Mouse (Mus musculus) thymus, postnatal 0 days (tissue): ENCODE data around the gene Tagln2. TPM values are rescaled to one million over a fixed set of nuclear protein-coding genes. Genes with fewer than 3 reads are reported as not detected.

ENCODE experiments used
- DNase-seq: peaks from one replicate; pipeline ENCODE4 v3.0.0-alpha.2; 2015; ENCODE audit warnings: low spot score
- polyA plus RNA-seq: library from polyadenylated mRNA; unstranded; fragments of >200 nt; fragmentation: Nextera tagmentation; extraction: Ambion mirVana; gene quantifications from 2 replicates; pipeline ENCODE4 v1.2.1, GENCODE M21; 2015

Gene Tagln2
- polyA plus RNA-seq, 1 experiment from 2014 or later, result 151 TPM

DNA sequence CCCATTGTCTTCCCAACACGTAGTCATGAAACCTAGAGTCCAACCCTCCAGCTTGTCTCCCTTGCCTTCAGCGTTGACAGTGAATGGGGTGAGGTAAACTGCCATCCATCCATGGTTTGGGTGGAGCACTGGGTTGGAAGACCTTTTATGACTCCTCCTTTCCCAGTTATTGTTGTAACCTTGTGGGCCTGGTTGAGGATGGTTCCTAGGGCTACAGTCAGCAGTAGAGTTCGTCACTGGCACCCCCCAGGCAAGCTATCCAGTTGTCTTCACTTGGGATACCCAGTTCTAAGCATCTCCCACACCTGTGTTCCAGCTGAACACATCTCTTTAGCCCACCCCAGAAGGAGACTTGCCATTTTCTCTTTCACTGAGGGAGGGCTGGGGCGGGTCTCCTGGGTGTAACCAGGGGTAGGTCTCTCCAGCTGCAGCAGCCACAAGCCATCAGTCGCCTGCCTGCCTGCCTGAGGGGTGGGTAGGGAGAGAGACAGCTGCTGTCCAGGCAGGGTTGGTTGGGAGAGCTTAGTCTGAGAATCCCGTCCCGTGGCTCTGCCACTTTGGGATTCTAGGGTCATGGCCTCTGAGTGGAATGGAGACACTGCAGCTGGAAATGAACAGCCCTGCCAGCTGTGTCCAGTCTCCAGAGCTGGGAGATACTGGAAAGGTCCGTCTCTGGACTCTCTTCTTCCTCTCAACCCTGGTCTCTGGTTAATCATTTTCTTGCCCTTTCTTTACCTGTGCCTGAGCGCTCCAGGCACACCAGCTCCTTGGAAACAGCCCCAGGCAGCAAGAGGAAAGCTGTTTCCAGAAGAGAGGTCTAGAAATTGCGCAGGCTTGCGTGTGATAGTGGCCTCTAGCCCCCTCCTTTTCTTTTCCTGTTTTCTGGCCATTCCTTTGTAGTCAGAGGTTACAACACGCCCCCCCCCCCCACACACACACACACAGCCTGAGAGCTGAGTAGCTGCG is 2.6 kb downstream of the Tagln2 start:
- peak; percentile 34 for DNase-seq

DNA sequence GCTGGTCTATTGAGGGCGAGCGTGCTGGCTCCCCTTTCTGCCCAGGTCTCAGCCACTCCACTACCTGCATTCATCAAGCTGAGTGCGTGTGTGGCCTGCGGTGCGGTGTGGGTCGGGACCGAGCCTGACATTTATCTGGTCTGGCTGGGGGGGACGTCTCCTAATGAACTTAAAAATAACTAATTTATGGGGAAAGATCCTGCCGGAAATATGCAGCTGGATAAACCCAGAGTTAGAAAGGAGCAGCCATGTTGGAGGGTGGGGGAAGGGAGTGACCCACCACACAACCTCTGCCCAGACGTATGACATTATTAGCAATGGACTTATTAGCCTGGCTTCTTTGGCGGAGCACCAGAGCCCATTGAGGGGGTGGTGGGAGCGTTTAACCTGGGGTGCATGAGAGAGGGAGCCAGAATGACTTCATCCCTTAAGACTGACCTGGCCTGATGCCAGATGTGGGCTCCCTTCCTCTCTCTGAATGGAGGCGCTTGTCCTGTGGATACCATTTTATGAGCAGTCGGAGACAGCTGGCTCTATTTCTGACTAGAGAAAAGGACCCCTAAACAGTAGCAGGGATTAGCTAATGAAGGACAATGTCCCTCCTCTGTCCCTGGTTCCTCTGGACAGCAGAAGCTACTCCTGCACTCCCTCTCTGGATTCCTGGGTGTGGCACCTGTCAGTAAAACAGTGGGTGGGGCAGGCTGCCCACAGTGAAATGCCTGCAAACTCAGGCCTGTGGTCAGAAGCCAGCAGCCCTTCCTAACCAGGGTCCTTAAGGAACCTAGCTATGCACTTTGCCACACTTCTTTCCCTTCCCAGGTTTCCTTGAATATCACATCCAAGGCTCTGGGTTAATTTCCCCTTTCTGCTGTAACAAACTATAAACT is 3.5 kb downstream of the Tagln2 start:
- DNase-seq, result no peak

DNA sequence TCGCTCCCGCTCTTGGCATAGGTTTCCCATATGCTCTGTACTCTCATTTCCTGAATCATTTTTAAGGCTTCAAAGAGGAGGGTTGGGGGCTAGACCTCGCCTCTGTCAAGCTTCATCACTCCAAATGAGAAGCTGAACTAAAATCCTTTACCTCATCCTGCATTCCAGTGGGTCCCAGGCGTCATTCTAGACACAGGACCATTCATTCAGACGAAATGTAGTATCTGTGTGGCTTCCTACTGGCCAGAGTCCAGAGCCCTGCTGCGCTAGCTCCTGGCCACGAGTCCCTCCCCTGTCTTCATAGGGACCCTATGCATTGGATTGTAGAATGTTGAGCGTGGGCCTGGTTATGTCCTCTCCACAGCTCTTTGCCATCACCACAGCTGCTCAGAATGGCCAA is 4.9 kb downstream of the Tagln2 start:
- no peak for DNase-seq

DNA sequence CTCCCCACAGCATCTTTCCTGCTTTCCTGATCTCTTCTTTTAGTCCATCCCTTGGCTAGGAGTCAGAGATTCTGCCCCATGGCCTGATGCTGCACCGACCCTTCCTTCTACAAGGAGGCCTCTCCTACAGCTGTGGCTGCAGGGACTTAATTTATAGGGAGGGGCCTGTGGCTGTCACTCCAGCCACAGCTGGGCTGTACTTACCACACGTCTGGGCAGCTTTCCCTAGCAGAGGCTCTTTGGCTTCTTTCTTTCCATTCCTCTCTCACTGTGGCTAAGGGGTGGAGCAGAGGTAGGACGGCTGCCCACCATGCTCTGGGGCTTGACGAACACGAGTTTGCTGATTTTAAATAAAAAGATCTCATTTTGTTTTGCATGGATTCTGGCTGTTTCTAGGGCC is 7.2 kb downstream of the Tagln2 start:
- DNase-seq, result no peak

DNA sequence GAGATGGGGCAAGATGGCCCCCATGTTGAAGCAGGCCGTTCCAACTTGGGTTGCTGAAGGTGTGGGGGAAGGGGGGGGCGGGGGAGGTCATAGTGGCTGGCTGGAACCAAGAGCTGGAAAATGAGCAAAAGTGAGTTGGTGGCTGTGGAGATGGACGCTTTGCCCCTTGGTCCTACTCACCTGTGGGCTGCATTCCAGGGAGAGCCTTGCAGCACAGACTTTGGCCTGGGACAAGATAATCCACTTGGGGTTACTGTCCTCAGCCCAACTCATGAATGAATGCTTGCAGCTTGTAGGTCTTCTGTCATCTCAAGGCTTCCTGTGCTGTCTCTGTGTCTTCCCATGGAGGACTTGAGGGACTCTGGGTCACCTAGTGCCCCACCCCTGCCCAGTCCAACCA is 7.9 kb downstream of the Tagln2 start:
- no peak for DNase-seq

DNA sequence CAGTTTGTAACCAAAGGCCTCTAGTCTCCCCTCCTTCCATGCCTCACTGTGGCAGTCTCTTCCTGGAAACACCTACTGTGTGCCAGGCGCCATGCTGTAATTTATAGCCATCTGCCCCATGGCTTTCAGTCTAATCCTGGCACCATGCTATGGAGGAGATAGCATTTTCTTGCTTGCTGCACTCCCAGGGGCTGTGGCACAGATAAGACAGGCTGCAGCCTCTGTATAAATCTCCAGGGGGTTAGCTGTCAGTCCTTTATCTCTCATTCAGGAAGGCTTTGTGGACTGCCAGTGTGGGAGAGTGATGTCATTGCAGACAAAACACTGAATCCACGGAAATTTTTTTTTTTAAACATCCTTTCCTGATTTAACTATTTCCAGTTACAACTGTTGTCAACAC is 8.3 kb downstream of the Tagln2 start:
- DNase-seq, result no peak

DNA sequence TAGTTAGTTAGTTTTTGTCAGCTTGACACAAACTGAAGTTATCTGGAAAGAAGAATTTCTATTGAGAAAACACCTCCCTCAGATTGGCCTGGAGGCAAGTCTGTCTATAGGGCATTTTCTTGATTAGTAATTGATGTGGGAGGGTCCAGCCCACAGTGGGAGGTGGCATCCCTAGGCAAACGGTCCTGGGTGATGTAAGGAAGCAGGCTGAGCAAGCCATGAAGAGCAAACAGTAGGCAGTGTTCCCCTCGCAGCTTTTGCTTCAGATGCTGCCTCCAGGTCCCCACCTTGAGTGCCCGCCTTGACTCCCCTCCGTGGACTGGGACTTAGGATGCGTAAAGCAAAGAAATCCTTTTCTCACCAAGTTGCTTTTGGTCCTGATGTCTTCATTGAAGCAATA is 9.4 kb downstream of the Tagln2 start:
- no peak for DNase-seq

DNA sequence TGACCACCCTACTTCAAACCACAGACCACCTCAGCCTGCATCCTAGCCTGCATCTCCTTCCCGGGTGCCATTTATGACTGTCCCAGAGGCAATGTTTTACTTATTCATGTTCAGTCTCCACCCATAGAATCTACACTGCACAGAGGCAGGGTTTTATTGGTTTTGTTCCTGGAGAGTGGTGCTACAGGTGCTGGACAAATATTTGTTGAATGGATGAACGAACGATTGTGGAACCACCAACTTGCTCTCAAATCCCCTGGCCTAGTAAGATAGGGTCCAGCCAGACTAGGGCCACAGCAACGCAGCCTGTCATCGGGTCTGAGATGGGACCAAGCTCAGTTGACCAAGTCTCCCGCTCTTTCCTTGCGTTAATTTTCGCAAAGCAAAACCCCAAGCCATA is 10.1 kb downstream of the Tagln2 start:
- DNase-seq, result no peak

DNA sequence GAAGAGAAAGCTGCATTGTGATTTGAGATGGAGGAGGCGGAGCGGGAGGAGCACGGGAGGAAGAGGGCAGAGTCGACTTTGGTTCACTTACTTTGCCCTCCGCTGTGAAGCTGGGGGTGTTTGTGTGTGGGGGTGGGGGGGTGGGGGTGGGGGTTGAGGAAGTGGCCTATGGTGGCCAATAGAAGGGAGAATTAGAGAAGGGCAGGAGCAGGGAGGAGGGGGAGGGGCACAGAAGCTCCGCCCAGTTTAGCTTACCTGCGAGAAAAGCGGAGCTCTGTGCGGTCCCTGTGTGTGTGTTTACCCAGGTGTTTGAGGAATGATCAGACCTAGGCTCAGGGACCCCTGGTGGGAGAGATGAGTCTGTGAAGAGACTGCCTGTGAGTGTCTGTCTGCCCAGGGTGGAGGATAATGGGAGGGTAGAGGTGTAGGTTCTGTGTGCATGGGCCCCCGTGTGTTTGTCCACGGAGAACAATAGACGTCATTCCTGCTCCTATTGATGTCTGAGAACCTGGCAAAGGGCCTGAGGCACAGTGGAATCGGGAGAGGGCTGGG is 10.7 kb downstream of the Tagln2 start:
- DNase-seq, result no peak

DNA sequence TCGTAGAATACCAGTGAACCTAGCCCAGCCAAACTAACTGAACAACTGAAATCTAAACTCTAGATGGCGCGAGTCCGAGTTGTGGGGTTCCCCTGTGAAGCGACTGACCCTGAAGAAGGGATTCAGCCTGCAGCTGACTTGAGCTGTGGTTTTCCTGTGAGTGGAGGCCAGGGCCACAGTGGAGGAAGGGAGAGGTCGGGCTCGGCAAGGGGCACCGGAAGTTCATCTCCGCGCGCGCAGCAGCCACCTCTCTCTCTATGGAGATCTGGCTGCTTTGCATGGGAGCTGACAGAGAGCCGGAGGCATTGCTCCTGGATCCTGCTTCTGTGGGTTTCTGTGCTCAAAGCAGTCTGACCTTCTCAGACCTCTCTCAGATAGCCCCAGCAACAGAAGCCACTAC is 13.1 kb downstream of the Tagln2 start:
- peak; percentile 73 for DNase-seq

DNA sequence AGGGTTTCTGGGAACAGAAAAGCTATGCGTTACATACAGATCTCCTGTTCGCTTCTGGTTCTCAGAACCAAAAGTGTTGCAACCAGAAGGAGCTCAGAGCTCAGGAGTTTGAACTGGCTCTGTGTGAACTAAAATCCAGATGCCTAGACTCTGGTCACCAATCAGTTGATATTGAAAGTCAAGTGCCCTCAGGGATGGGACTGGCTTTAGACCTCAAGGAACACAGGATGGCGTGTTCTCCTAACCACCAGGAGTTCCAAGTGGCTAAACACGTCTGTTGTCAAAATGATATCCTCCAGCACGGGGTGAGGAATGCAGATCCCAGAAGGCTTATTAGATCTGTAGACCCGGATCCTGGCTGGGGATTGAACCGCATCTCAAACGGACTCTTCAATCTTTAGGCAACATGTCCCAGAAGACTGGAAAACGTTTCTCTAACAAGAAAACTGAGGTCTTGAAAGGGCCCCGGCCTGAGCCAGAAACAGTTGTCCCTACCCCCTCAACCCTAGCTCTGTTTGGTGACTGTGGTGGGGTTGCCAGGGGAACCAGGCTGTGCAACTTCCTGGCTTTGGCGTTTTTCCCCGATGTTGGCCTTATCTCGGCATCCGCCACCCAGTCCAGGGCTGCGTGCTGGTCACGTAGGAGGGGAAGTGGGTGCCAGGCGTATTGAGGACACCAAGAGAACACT is 13.8 kb downstream of the Tagln2 start:
- peak; percentile 71 for DNase-seq

DNA sequence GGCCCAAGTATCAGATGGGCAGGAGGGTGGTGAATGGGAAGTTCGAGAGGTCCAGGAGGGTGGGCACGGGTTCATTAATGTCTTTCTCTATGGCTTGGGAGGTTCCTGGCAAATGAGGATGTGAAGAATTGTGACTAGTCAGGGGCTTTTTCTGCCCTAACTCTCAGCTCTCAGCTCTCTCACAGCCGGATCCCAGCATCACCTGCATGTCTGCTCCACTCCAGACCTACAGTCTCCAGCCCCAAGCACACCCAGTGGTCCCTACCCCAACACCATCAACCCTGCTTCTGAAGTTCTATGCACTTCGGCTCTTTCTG is 14.3 kb downstream of the Tagln2 start:
- no peak for DNase-seq

DNA sequence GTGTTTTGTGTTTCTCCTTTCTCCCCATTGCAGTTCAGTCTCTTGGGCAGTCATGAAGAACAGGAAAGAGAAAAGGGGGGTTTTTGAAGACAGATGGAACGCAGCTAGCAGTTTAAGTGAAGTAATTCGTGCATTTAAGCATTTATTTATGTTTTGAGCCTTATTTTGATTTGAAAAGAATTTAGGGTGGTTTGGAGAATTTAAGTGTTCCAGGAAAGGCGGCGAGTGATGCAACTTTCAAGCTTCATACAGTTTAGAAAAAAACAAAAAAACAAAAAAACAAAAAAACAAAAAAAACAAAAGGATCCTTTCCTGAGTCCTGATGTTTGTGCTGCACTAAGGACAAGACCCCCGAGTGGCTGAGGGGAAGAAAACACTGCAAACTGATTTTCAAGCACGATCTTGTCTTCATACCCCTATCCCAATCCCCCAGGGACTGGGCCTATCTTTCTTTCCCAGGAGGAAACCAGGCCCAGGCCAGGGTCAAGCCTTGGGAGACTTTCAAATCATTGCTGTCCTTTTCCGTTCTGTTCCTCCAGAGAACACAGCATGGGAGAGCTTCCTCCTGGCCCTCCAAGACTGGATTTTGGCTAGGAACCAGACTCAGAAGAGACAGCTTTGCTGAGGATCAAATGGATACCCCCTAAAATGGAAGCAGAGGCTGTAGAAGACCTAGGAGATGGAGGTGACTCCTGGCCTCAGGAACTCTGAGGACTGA is 14.9 kb downstream of the Tagln2 start:
- no peak for DNase-seq

DNA sequence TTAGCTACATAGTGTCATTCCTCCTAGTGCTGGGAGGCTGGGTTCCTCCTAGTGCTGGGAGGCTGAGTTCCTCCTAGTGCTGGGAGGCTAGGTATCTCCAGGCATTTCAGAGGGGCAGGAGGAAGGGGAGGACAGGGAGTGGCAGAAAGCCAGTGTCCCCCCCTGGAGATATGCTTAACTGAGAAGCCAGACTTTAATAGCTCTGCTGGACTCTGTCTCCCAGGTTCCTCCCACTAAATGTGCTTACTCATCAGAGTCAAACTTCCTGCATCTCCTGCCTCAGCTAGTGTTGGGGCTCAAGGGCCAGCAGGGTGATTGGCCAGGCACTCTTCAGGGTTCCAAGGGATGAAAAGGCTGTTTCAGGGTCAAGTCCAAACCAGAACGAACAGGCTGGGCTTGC is 15.5 kb downstream of the Tagln2 start:
- no peak for DNase-seq

DNA sequence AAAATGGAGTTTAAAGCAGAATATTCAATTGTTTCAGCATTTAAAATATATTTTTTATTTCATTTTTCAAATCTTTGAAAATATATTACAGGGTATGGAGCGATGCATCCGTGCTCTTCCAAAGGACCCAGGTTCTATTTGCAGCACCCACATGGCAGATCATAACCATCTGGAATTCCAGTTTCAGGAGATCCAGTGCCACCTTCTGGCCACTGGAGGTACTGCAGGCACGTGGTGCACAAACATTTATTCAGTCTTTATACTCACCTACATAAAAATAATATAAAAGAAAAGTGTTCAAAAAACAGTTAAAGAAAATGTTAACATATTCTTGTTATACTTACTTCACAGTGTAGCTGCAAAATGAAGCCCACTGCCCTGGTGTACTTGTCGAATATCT is 18.2 kb downstream of the Tagln2 start:
- no peak for DNase-seq

DNA sequence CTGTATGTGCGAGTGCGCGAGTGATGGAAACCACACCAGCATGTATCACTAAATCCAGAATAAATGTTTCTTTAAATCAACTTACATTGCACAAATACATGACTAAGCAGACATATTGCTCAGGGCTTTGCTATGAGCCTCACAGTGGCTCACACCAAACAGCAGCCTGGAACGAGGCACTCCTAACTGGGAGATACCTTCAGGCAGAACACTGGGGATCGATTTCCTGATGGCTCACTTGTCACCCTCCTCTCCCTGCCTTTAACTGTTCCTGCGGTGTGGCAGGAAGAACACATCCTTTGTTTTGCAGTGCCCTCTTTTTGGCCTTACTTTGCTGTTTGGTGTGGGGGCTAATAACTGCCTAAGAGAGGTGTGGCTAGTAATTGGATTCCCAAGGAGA is 19.8 kb downstream of the Tagln2 start:
- DNase-seq, result no peak

DNA sequence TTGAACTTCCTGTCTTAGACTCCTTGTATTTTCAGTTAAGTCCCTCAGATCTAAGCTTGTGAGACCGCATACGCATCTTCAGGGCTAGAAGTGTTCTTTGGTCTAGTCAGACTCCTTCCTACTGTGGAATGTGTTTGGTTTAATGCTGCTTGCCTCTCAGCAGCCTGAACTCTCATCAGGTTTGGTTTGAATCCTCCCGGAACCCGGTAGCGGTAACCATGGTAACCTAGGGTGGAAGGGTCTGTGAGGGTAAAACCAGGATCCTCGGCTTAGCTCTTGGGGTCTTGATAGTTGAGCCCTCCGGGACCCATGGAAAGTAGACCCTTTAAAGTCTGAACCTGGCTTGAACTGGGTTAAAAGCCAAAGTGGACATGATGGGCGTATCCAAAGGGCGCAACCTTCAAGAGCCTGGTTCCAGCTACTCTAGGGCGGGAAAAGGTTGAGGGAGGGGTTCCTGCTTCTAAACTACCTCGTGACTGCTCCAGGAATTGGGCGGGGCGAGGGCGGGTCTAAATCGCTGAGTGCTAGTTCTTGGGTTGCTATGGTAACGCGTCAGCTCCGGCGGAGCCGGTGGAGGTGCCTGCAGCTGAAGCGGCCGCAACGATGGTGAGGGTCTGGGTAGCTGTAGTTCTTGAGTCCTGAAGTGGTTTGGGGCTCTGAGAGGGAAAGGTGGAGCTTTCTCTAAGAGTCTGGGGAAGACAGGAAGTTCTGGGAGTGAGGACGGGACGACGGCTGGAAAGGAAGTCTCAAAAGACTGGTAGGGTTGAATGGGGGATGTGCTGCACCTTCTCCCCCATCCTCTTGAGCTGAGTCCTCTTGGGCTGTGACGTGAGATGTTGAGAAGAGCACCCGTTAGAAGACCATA is 21.0 kb downstream of the Tagln2 start, which contains the start of gene Cfap45:
Cfap45 (plus strand) TSS at position 226 of the 865 bp plus-strand sequence.
- DNase-seq, result peak; percentile 93

DNA sequence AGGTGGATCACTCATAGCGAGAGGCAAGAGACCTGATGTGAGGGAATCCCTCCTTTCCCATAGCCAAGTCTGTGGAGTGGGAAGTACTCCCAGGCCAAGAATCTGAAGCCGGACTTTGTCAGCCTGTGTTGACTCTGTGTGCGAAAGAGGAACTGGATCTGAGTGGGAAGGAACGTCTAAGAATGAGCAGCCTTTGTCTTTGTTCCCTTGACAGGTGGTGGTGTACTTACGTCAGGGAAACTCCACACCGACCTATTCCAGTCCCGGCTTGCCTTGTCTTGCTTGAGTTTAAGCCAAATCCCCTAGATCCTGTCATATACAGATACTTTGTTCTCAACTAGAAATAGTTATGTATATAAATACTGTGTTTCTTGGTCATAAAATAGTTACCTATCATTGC is 22.7 kb downstream of the Tagln2 start:
- no peak for DNase-seq

DNA sequence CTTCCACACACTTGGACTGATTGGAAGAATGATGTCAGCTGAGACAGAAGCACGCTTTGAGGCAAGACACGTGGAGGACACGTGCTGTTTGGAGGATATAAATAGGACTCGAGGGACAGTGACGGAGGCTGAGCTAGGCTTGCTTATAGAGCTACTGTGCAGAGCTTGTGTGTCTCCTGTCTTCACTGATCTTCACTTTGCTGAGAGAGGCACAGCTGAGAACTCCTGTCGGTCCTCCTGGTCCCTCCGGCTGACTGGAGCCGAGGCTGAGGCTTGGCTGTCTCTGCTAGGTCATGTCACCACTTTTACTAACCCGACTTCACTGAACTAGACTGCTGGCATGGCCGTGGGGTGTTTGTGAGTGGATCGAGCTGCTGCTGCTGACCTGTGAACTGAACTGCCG is 23.9 kb downstream of the Tagln2 start:
- no peak for DNase-seq
